Mouse (Mus musculus): ENCODE measurements around the gene Rnf40.
"Not testable (repeated sequence)": the region's sequence is repeated elsewhere in the genome, so short reads cannot be mapped to it uniquely, and the experiment has no call there.

Gene Rnf40

DNA sequence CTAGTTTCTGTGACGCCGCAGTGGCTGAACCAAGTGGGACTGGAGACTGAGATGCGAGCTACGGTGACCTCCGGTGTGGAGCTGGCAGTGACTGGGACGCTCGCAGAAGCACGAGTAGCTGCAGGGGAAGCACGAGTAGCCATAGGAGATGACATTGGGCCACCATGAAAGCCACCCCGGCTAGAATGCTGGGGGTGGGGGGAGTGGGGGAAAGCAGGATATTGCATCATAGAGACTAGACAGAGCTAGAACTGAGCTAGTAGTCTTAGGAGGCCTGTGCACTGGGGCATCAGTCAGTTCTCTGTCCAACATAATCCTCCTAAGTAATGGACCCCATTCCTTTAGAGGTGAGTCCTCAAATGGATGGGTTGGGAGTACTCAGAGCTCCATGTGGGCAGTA is 15.7 kb downstream of the Rnf40 start:
- DNase-seq (ENCODE audit: low spot score) = no peak

DNA sequence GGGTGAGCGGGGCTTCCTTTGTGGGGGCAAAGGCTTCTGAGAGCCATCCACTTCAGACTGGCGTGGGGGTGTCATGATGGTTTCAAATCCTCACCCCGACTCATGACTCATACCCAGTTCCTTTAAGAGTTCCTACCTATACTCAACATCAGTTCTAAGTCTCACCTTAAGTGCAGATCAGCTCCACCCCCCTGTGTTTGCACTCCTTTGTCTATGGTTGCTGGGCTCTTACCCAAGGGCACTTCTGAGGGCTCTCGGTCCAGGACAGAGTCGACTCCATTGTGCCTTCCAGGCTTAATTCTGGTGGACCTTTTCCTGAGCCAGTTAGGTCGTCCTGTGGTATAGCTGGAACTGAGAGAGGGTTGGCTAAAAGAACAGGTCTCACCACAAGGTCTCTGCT is 18.6 kb downstream of the Rnf40 start:
- no peak for DNase-seq (ENCODE audit: low spot score)

DNA sequence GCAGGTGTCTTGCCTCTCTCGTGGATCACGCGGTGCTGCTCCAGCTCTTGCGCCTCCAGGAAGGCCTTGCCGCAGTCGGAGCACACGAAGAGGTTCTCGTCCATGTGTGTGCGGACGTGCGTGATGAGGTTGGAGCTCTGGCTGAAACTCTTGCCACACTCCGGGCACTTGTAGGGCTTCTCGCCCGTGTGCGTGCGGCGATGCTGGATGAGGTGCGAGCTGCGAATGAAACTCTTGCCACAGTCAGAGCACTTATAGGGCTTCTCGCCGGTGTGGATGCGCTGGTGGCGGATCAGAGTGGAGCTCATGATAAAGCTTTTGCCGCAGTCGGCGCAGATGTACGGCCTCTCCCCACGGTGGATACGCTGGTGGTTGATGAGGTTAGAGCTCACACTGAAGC is 22.4 kb downstream of the Rnf40 start:
- DNase-seq (ENCODE audit: low spot score) = no peak

DNA sequence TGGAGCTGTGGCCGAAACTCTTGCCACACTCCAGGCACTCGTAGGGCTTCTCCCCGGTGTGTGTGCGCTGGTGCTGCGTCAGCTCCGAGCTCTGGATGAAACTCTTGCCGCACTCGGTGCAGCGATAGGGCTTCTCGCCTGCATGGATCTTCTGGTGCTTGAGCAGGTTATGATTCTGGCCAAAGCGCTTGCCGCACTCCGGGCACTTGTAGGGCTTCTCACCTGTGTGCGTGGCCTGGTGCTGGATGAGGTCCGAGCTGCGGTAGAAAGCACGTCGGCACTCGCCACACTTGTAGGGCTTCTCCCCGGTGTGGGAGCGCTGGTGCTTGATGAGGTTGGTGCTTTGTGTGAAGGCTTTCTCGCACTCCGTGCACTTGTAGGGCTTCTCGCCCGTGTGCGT is 23.0 kb downstream of the Rnf40 start:
- no peak for DNase-seq (ENCODE audit: low spot score)

DNA sequence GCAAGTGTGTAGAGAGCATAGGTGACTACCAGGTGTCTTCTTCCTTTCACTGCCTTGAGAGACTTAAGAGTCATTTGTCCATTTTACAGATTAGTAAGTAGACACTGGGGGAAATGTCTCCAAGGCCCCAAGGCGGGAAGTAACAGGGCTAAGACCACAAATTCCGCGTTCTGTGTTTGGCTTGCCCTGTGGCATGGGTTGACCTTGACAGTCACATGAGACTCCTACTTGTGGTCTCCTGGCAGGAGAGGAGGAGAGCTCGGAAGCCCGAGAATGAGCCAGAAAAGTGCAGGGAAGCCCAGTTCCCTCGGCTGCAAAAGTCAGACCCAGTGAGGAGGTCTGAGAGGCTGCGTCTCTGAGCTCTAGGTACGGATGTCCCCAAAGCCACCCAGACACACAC is 24.9 kb downstream of the Rnf40 start:
- DNase-seq (ENCODE audit: low spot score) = no peak

DNA sequence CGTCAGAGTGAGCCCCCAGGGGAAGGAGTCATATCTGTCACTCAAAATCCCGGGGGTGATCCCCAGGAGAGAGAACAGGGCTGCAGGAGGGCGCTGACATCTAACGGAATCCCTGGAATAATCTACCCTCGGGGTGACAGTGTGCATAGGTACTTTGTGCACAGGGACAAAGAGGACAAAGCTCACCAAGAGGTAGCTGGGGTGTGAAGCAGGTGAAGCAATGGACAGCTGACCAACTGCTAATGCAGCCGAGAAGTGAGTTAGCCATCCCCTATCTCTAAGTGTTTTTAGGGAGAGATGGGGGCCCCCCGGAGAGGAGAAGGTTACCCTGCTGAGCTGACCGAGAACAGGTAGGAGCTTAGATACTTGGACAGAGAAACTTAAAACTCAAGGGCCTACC is 25.5 kb downstream of the Rnf40 start:
- DNase-seq (ENCODE audit: low spot score) = no peak

DNA sequence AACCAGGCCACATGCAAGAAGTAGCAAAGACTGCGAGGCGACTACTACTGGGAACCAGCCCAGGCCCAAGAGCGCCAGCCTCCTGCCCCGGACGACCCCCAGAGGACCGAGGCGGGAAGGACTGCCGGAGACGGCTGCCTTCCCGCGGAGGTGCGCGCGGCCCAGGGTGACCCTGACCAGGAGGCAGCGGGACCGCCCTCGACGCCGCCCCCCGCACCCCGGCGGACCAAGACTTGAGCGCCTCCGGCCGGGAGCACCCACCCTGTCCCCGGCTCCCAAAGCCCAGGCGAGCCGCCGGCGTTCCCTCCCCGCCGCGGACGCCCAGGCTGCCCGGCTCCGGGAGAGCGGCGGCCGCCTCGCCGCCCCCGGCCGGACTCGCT is 25.9 kb downstream of the Rnf40 start:
- DNase-seq (ENCODE audit: low spot score) = no peak

DNA sequence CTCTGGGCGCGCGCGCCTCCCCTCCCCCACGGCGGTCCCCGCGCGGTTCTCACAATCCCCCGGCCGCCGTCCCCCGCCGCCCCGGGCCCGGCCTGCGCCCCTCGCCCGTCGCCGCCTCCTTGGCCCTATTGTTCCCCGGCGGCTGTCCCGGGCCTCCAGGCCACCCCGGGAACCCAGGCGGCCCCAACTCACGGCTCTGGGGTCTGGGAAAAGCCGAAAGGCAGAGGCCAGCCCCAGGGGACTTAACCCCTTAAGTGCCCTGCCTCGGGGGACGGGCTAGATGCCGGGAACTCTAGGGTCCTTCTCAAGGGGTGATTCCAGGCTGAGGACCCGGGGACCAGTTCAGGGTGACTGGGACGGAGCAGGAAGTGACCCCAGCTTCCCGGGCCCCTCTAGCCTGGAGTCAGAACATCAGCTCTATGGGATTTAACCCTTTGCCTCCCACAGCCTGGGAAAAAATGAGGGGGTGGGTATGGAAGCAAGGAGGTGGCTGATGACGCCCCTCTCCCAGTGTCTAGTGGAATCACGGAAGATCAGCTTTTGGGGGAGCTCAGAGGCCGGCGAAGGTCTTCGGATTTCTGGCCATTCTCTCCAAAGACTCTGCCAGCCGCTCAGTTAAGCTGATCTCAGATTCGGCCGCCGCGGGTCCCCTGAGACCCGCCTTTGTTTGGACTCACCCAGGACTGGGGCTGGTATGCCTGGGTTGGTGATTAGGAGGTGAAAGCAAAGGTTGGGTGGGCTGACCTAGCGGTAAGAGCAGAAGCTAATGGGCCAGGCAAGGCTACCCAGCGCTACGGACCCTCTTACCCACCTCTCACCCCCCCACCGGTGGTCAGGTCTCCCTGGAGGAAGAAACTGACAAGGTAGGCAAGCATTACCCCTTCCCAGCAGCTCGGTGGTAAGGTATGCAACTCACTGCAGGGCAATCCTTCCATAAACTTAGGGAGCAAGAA is 26.6 kb downstream of the Rnf40 start, which contains the start of gene Zfp629:
TSS of gene Zfp629 (minus strand) at position 907 of the 953 bp plus-strand sequence.
- peak; percentile 80 for DNase-seq (ENCODE audit: low spot score)

DNA sequence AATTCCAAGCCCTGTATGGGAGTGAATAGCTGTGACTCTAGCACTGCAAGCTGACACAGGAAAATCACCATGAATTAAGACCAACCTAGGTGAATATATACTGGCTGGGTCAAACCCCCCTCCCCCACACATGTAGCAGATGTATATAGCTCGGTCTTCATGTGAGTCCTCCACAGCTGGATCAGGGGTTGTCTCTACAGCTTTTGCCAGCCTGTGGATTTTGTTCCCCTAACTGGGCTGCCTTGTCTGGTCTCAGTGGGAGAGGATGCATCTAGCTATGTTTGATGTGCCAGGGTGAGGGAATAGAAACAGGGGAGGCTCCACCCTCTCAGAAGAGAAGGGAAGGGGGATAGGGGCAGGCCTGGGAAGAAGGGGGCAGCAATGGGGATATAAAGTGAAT is 27.8 kb downstream of the Rnf40 start:
- DNase-seq (ENCODE audit: low spot score) = no peak

DNA sequence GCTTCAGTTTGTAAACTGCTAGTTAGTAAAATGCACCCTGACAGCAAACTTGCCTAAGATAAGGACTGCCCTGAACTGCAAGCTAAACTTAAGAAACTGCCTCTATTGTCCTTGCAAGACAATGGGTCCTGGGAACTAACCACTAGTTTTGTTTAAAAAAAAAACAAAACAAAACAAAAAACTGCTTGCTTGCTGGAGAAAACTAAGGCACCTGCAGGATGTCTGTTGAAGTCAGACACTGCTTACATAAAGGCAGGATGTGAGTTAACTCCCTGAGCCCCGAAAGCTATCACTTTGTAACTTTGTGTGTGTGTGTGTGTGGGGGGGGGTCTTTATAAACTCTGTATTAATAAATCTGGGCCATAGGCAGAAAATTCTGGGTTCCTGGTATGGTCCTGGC is 28.3 kb downstream of the Rnf40 start:
- no peak for DNase-seq (ENCODE audit: low spot score)

DNA sequence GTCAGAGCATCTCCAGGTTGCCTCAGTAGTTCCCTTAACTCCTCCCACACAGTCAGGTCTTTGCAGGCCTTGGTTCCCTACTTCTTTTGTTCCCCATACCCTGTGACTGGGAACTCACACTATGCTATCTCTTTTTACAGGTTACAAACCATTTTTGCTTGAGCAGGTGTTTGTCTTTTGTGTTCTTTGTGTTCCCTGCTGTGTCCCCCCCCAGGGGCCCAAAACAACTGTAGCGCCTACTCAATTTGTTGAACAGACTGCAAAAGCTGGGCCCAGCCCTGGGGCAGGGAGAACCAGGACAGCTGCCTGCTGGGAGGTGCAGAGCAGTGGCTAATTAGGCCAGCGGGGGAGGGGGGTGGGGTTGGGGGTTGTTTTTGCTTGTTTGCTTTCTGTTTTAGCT is 29.4 kb downstream of the Rnf40 start:
- DNase-seq (ENCODE audit: low spot score) = no peak

DNA sequence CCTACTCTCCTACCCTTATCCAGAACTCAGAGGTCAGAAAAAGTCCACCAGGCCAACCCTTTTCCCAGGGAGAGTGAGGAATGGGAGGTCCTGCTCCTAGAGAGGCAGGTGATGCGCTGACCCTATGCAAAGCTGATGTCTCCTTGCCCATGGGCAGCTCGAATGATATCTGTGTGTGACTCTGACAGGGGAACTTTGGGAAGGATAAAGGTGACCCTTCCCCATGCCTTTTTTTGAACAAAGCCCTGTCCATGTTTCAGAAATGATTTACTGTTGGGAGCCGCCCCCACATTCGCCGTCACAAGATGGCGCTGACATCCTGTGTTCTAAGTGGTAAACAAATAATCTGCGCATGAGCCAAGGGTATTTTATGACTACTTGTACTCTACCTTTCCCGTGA is 29.8 kb downstream of the Rnf40 start:
- DNase-seq (ENCODE audit: low spot score) = not testable (repeated sequence)

DNA sequence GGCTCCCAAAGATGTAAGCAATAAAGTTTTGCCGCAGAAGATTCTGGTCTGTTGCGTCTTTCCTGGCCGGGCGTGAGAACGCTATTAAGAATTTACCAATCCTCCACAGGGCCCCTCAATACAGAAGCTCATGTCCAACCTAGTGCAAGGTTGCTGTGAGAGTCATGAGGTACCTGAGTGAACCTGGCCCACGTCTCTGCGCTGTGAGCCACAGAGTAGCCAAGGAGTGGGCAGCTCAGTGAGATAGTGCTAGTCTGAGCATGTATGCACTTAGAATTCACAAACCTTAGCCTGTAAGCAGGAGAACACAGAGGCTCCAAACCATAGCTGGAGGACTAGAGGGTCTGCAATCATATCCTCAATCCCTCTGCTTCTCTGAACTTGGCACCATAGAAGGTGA is 37.5 kb downstream of the Rnf40 start:
- no peak for DNase-seq (ENCODE audit: low spot score)

DNA sequence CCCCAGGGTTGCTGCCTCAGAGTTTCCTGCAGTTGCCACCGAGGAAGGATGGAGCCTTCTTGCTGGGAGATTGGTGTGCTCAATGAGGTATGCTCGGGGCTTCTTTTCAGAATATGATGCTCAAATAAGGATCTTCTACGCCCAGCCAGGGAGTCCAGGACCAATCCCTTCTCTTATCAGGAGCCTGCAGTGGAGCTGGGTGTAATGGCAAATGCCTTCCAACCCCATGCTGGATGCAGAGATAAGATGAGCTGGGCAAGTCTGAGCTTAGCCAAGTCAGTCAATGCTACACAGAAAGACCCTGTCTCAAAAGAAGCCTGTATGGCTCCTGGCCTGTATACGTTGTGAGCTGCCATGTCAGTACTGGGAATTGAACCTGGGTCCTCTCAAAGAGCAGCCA is 37.9 kb downstream of the Rnf40 start:
- DNase-seq (ENCODE audit: low spot score) = no peak

DNA sequence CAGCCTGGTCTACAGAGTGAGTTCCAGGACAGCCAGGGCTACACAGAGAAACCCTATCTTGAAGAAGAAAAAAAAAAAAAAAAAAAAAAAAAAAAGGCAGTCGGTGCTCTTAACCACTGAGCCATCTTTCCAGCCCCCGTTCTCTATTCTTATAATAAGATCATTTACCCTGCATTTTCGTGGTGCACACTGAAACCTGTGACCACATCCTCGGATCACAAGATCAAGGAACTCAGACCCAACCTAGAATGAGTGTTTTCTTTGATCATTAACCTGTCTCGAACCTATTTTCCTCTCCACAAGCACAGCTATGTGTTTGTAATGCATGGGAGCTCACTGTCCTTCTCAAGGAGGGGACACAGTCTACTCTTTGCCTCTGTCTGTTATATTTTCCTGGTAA is 40.1 kb downstream of the Rnf40 start:
- DNase-seq (ENCODE audit: low spot score) = no peak

DNA sequence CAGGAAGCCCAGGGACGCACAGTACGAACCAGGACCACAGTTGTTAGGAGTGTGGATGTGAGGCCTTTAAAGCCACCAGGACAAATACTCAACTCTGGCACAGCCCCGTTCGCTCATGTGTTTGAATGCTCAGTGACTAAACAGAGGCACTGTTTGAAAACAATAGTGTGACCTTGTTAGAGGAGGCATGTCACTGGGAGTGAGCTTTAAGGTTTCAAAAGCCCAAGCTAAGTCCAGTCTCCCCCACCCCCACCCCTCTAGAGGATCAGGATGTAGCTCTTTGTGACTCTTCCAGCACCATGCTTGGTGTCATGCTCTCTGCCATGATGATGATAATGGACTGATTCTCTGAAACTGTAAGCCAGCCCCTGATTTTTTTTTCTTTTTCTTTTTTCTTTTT is 42.8 kb downstream of the Rnf40 start:
- DNase-seq (ENCODE audit: low spot score) = no peak

DNA sequence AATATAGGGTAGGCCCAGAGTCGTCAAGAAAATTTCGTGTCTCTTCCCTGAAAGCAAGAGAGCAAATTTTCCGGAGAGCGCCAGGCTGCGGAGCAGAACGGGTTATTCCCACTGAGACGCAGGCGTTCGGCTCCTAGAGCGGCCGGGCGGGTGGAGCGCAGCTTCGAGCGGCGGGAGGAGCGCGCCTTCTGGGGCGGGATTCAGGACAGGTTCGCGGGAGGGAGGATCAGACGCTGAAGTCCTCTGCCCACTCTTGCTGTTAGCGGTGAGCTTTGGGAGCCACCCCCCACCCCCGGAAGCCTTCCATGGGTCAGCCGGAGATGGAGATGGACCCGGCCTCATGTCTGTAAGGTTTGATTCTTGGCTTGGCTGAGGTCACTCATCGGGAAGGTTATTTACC is 48.4 kb downstream of the Rnf40 start:
- peak; percentile 86 for DNase-seq (ENCODE audit: low spot score)

DNA sequence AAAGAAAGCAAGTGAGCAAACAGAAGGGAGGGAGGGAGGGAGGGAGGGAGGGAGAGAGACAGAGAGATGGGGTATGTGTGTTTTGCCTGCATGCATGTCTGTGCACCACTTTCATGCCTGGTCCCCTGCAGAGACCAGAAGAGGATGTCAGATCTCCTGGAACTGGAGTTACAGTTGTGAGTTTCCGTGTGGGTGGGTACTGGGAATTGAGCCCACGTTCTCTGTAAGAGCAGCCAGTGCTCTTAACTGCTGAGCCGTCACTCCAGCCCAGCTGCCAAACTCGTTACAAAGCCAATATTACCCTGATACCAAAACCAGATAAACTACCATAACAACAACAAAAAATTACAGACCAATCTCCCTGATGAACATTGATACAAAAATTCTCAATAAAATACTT is 52.7 kb downstream of the Rnf40 start:
- DNase-seq (ENCODE audit: low spot score) = no peak

DNA sequence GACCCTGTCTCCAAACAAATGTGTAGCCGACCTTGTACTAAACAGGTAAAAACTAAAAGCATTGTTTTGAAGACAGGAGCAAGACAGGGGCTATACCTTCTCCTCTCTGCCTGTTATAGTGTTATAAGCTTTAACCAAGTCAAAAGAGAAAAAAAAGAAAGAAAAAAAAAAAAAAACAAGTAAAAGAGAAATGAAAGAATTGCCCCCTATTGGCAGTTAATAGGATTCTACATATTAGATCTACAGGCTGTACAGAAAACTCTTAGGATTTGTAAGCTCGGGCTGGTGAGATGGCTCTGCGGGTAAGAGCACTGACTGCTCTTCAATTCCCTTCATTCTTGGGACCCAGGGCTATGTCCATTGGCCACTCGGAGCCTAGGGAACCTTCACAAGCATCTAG is 53.7 kb downstream of the Rnf40 start:
- DNase-seq (ENCODE audit: low spot score) = no peak

DNA sequence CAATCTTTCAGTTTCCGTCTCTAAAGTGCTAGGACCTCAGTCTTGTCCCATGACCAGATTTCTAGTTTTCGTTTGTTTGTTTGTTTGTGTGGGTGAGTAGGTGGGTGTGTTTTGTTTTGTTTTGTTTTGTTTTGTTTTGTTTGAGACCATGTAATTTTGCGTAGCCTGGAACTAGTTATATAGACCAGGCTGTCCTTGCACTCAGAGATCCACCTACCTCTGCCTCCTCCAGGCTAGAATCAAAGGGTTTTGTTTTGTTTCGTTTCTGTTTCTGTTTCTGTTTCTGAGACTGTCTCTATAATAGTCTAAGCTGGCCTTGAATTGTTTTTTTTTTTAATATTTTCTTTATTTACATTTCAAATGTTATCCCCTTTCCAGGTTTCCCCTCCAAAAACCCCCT is 57.8 kb downstream of the Rnf40 start:
- no peak for DNase-seq (ENCODE audit: low spot score)

DNA sequence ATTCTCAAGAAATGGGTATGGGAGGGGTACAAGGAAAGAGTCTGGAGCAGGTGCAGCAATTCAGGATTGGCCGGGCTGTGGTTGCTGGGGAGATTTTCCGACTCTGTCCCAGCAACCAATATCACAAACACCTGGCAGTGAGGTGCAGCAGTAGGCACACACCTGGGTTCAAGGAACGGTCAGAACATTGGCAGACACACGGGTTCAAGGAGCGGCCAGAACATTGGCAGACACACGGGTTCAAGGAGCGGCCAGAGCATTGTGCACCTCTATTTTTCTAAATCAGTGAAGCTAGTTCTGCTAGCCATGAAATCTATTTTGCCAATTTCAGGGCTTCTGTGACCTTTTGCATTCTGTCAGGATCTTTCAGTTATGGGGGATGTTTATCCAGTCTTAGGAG is 59.0 kb downstream of the Rnf40 start:
- DNase-seq (ENCODE audit: low spot score) = not testable (repeated sequence)

DNA sequence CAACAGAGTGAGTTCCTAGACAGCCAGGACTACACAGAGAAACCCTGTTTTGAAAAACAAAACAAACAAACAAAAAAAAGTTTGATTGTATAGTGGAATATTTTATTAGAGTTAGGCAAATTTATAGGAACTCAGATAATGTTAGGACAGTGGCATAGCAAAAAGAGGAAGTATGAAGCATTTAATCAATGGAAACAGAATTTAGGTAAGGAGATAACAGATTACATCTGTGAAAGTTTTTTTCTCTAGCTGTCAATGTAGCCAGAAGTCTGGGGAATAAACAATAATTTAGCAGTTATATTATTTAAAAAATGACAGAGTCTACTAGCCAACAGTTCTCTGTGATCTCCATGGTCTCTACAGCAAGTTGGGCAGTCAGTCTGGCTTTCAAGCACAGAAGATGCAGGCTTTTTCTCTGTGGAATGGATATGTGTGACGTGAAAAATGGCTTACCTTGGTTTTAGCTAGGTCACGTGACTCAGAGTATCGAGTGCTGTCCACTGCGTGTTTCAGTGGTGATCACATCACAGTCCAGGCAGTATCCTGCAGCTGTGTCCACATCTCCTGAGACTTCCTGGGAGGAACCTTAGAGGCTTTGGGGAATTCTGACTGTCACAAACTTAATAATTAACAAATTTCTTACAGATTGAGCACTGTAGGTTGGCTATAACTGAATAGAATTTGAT is 60.1 kb downstream of the Rnf40 start:
- DNase-seq (ENCODE audit: low spot score) = no peak

DNA sequence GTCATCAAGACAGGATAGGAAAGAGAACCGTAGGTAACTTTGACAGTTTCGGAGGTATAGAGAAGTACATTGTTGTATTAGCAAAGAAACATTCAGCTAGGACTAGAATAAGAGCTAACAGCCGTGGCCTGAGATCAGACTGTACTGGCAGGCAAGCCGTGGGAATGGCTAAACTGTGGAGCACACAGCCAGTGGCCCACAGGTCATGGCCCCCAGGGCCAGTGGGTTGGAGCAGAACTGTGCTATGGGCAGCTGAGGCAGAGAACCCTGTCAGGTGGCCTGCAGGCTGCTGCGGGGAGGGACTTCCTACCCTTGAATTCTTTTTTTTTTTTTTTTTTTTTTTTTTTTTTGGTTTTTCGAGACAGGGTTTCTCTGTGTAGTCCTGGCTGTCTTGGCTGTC is 60.6 kb downstream of the Rnf40 start:
- DNase-seq (ENCODE audit: low spot score) = no peak

DNA sequence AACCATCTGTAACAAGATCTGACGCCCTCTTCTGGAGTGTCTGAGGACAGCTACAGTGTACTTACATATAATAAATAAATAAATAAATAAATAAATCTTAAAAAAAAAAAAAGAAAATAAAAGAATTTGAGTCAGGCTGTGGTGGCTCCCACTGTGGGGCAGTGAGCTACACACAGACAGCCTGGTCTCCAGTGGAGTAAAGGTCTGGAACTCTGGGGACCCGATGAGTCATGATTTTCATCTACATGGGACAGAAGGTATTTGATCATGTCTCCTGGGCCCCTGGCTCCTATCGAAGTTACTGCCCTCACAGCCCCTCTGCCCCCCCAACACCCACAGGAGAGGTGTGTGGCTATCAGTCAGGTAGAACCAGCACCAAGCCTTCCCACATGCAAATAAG is 63.1 kb downstream of the Rnf40 start:
- DNase-seq (ENCODE audit: low spot score) = no peak
